Mouse (Mus musculus): ENCODE results near the gene S100a4.

The S100a4 gene

DNA sequence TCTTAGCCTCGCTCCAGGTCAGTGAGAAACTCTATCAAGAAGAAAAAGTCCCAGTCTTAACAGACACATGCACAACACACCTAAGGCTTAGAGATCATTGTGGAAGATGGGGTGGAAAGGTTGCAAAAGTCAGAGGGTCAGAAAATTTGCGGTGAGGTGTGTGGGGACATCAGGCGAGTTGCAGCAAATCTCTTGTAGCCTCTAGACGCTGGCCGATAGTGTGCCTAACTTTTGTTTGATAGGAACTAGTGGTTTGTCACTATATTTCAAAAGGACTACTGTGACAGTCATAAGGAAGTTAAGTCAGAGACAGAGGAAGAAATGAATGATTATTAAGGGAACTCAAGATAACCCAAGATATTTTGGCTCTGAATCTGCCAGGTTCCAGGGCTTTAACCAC is 23.8 kb downstream of the S100a4 start:
- DNase-seq: no peak

- DNase-seq: peak in 1 of 2 experiments; percentile 28
Measured at GRCm38 (mm10) chr3:90627807-90628206, 24.2 kb downstream of the S100a4 start.

DNA sequence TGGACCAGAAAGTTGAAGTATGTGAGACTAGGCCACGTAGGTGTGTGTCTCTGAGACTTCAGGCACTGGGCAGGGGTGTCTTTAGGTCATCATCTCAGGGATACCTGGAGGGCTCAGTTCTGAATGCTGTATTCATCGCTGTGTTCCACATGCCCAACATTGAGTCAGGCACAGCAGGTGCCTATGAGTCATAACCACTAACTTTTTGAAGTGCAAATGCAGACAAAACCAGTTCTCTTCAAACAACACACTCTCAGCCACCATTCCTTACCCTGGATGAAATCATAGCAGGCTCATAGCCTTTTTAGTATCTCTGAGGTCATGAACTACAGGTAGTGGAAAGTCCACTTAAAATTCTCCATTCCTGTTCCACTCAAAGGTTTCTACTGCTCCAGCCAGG is 25.7 kb downstream of the S100a4 start:
- no peak for DNase-seq

GRCm38 (mm10) chr3:90631984-90632383 is 28.4 kb downstream of the S100a4 start:
- DNase-seq: no peak

- no peak for DNase-seq
Measured at GRCm38 (mm10) chr3:90638511-90639275, 35.1 kb downstream of the S100a4 start.

GRCm38 (mm10) chr3:90639511-90640154 is 36.1 kb downstream of the S100a4 start:
- DNase-seq: peak in 1 of 2 experiments; percentile 43

DNA sequence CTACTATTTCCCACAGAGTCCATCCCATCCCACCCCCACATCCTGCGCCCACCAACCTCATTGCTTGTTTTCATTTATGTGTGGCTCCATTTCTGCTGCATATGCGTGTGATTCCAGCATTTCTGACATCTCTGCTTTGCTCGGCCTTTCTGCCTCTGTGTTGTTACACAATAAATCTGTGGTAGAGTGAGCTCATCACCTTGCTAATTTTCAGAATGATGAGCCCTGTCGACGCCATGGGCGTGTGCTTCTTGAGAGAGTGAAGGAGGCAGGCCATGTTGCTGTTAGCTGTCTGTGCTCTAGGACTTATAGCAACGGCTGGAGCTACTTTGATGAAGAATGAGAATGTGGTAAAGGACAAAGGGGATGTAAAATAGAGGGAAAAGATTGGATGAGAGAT is 37.4 kb downstream of the S100a4 start:
- no peak for DNase-seq

DNA sequence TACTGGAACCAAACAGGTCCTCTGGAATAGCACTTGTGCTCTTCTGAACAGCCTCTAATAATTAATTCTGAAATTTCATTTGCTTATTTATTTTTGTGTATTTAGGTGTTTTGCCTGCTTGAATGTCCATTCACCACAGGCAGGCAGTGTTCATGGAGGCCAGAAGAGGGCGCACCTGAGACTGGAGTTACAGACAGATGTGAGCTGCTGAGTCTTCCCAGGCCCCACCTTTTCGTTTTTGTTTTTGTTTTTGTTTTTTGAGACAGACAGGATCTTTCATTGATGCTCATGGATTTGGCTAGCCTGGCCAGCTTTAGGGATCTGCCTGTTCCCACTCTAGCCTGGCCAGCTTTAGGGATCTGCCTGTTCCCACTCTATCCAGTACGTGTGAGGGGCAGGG is 40.6 kb downstream of the S100a4 start:
- peak; percentile 45 to 67 for DNase-seq

DNA sequence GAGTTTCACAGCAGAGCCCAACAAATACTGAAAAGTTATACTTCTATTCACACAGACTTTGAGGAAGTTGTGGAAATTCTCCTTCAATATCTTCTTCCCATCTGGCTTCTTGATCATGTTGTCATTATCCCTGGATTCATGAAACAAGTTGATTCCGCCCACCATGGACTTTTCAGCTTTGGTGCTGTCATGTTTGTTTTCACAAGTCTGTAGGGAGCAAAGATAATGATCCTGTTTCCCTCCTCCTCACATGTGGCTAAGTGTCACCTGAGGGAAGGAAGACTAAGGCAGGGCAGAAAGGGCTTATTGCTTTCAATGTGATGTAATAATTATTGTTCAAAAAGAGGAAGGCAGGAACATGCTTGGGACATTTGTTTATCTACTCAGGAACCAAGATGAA is 43.7 kb downstream of the S100a4 start:
- no peak for DNase-seq

GRCm38 (mm10) chr3:90648981-90649380 is 45.4 kb downstream of the S100a4 start:
- DNase-seq: no peak

GRCm38 (mm10) chr3:90649832-90650231 is 46.3 kb downstream of the S100a4 start:
- DNase-seq: no peak

DNA sequence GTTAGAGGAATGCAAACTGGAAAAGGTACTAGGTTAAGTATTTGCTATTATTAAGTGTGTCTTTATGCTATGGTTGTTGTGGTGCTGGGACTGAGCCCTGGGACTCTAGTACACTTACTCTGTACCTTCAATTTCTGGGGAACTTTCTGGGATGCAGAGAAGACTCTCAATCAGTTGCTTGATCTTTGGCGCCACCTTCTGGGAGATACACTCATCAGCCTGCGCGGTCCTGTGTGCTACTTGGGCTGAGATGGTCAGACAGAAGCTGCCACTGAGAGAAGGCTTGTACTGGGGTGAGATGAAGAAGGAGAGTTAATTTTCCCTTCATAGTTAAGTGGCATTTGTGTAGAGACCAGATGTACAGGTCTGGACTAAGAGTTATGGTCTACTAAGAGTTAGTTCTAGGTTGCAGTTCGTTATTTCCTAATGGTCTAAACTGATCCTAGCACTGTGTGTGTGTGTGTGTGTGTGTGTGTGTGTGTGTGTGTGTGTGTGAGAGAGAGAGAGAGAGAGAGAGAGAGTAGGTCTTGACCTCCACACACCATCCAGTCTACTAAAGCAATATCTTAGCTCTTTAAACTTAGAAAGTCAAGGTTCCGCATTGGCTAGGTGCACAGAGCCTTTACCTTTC is 49.4 kb downstream of the S100a4 start:
- DNase-seq: peak; percentile 49 to 77

DNA sequence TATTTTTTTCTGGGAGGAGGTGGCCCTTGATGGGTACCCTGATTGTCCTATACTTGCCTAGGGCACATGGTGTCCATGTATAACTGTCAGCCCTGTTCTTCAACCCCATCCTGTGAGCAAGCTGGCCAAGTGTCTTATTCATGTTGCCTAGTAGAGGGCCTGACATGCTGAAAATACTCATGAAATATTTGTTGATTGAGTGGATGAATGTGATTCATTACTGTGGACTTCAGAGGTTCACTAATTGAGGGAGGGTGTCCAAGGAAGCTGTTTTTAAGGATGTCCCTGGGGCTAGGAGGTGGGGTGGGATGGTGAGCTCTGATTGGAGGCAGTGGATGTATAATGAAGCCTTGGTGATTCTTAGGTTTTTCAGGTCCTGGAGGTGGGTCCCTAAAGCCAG is 50.1 kb downstream of the S100a4 start, which contains the start of gene S100a7a:
Gene S100a7a (plus strand): TSS at position 301 of the 400 bp plus-strand sequence.
- DNase-seq: no peak

All from lung, postnatal 4 days (tissue).